Mouse (Mus musculus): Measurements from ENCODE around the gene 1700003F12Rik. TPM values are rescaled to one million over a fixed set of nuclear protein-coding genes. Genes with fewer than 3 reads are reported as not detected.

The 1700003F12Rik gene
- polyA plus RNA-seq, 1 experiment from 2014 or later = 1.1 TPM

GRCm38 (mm10) chr2:154552424-154552907 lies 5.6 kb downstream of the 1700003F12Rik start:
- Histone ChIP-seq H3K27ac (peak overlapping the region; percentile 75), H3K27me3 (ENCODE audit: low read depth, poor library complexity, severe bottlenecking) (peaks cover 63% of the 10 kb centered on the region), H3K4me1 (peaks cover 37% of the 10 kb centered on the region), H3K36me3 (no peaks in the 10 kb centered on the region), H3K4me3 (peak overlapping the region; percentile 40), H3K9me3 (replicated peaks) (no peaks in the 10 kb centered on the region)
- peak; percentile 74 for DNase-seq (ENCODE audit: low spot score)
- 27% methylated on average over 27 of the region's 27 CpGs for WGBS

GRCm38 (mm10) chr2:154555235-154555634 lies 8.3 kb downstream of the 1700003F12Rik start:
- Histone ChIP-seq H3K27ac (no peak overlapping the region), H3K4me1 (peaks cover 39% of the 10 kb centered on the region), H3K9me3 (replicated peaks) (no peaks in the 10 kb centered on the region), H3K36me3 (peaks cover 7% of the 10 kb centered on the region), H3K27me3 (ENCODE audit: low read depth, poor library complexity, severe bottlenecking) (peaks cover 44% of the 10 kb centered on the region), H3K4me3 (no peak overlapping the region)
- 93% methylated on average over 6 of the region's 6 CpGs for WGBS
- no peak for DNase-seq (ENCODE audit: low spot score)

DNA sequence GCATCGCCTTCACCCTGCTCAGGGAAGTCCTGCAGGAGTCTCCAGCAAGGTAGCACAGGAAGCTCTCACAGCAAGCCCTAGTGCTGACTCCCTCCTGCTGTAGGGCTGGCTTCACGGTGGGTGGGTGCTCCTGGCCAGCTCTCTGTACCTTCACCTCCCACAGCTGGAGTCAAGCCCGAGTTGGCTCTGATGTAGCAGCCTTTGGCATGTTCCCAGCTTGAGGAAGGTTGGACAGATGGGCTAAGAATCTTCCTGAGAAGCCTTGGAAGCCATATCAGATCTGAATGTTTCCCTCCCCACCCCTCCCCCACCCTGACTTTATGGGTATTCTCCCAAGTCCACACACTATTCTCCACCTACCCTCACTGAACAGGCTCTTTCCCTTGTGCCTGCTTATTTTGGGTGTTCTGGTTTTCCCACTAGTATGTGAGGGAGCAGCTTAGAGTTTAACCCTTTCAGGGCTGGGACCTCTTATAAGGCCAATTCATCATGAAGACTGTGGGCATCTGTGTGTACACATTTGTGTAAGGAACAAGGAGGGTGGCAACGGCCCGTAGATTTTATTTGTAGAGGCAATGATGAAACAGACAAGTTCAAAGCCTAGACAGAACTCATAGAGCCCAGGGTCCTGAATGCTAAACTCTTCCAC lies 10.4 kb downstream of the 1700003F12Rik start:
- Histone ChIP-seq H3K9me3 (replicated peaks) (no peaks in the 10 kb centered on the region), H3K4me1 (peaks cover 30% of the 10 kb centered on the region), H3K36me3 (peaks cover 28% of the 10 kb centered on the region), H3K27ac (no peak overlapping the region), H3K27me3 (ENCODE audit: low read depth, poor library complexity, severe bottlenecking) (peaks cover 23% of the 10 kb centered on the region), H3K4me3 (no peak overlapping the region)
- DNase-seq (ENCODE audit: low spot score) = no peak
- whole genome bisulfite sequencing = 56% methylated on average over 5 of the region's 5 CpGs

GRCm38 (mm10) chr2:154558264-154559039 lies 11.6 kb downstream of the 1700003F12Rik start, which contains the start of gene Necab3:
Gene Necab3, minus strand, starts transcription at chr2:154558890.
- Histone ChIP-seq H3K9me3 (replicated peaks) (no peaks in the 10 kb centered on the region), H3K4me3 (peak within 1 kb of the TSS; percentile 43), H3K27me3 (ENCODE audit: low read depth, poor library complexity, severe bottlenecking) (peaks cover 12% of the 10 kb centered on the region), H3K27ac (peak within 1 kb of the TSS; percentile 53), H3K4me1 (peaks cover 24% of the 10 kb centered on the region), H3K36me3 (peaks cover 39% of the 10 kb centered on the region)
- DNase-seq (ENCODE audit: low spot score) = peak; percentile 67
- WGBS = 5% methylated on average over 34 of the region's 34 CpGs

DNA sequence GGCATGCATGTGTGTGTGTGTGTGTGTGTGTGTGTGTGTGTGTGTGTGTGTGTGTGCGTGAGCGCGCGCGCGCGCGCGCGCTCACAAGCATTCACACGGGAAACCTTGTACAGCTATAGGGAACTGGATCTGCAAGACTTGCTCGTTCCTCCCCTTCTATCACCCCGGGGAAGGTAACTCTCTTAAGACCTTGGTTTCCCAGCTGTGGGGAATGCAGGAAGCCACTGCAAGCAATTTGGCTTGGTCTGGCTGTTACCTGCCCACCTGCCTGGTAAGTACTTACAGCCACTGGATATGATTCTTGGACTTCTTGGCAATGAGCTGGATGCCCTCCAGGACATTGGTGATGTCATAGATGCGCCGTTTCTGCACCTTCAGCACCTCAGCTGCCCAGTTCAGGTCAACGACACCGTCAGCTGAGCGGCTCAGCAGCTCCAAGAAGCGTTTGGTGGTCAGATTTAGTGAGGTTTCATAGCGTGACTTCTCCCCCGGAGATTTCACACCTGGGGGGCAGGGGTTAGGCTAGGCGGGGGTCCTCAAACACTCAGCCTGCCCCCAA lies 16.8 kb downstream of the 1700003F12Rik start:
- no peak for DNase-seq (ENCODE audit: low spot score)
- Histone ChIP-seq H3K27me3 (ENCODE audit: low read depth, poor library complexity, severe bottlenecking) (no peaks in the 10 kb centered on the region; the same call in 1 of the 2 replicates), H3K27ac (no peak overlapping the region), H3K36me3 (peaks cover 63% of the 10 kb centered on the region), H3K4me3 (no peak overlapping the region), H3K9me3 (replicated peaks) (no peaks in the 10 kb centered on the region), H3K4me1 (peaks cover 35% of the 10 kb centered on the region)
- 90% methylated on average over 22 of the region's 22 CpGs for WGBS

- peaks cover 53% of the 10 kb centered on the region for H3K36me3 ChIP-seq
- H3K4me1 ChIP-seq = peaks cover 43% of the 10 kb centered on the region
- no peaks in the 10 kb centered on the region for H3K9me3 ChIP-seq (replicated peaks)
- H3K4me3 ChIP-seq = no peak overlapping the region
- no peak for DNase-seq (ENCODE audit: low spot score)
- no peak overlapping the region for H3K27ac ChIP-seq
- WGBS = 78% methylated on average over 3 of the region's 3 CpGs
- H3K27me3 ChIP-seq (ENCODE audit: low read depth, poor library complexity, severe bottlenecking) = no peaks in the 10 kb centered on the region
These were observed 18.7 kb downstream of the 1700003F12Rik start for GRCm38 (mm10) chr2:154565562-154565961.

GRCm38 (mm10) chr2:154566641-154567040 lies 19.8 kb downstream of the 1700003F12Rik start:
- WGBS = 65% methylated on average over 8 of the region's 8 CpGs
- Histone ChIP-seq H3K27me3 (ENCODE audit: low read depth, poor library complexity, severe bottlenecking) (no peaks in the 10 kb centered on the region), H3K4me1 (peaks cover 48% of the 10 kb centered on the region), H3K9me3 (replicated peaks) (no peaks in the 10 kb centered on the region), H3K4me3 (no peak overlapping the region), H3K27ac (no peak overlapping the region; the same call in 1 of the 2 replicates), H3K36me3 (peaks cover 42% of the 10 kb centered on the region)
- no peak for DNase-seq (ENCODE audit: low spot score)

DNA sequence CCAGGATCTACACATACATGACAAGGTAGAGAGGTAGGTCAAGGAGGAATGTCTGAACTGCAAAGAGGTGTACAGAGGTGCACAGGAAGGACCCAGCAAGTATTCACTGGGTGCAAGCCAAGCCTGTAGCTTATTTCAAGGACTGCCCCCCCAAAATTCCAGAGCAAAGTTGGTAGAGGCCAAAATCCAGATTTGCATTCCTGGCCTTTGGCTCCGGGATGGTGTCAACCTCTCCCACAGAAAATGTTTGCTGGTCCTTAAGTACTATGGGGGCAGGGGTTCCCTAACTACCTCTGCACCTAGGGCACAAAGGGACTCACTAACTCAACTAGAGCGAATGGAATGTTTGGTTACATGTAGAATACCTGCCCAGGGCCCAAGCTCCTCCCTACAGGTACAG lies 20.9 kb downstream of the 1700003F12Rik start:
- Histone ChIP-seq H3K36me3 (peaks cover 30% of the 10 kb centered on the region), H3K4me3 (peak overlapping the region; percentile 93), H3K27me3 (ENCODE audit: low read depth, poor library complexity, severe bottlenecking) (no peaks in the 10 kb centered on the region), H3K4me1 (peaks cover 50% of the 10 kb centered on the region), H3K9me3 (replicated peaks) (no peaks in the 10 kb centered on the region), H3K27ac (peak overlapping the region; percentile 97; the same call in 1 of the 2 replicates)
- WGBS = 80% methylated on average over 2 of the region's 2 CpGs
- DNase-seq (ENCODE audit: low spot score) = no peak

DNA sequence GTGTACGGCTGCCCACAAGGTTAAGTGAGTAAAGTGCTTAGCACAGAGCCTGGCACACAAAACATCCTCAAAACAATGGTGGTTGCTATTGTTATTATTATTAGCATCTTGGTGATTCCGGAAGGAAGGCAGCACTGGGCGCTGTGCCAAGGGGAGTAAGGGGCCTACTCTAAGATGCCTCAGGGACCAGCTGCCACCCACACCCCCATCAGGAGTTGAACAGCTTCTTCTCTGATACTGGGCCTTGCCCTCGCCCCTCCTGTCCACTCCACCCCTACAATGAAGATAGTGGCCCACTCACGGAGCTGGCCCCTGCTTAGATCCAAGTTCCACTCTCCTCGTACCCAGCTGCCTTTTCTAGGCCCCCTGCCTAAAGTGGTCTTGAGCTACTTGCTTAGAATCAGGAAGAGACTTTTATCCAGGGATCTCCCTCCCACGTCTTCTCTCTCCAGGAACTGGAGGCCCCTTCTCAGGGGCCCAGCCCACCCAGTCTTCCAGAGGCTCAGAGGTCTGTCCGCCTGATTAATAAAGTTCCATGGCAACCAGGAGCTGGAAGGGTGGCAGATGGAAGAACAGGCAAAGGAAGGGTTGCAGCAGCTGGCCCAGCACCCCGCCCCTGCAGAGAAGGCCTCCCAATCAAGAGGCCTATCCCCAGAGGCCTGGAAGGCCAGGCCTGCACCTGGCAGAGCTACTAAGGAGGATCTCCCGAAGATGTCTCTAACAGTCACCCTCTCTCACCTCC lies 21.6 kb downstream of the 1700003F12Rik start:
- Histone ChIP-seq H3K4me3 (peak overlapping the region; percentile 93), H3K36me3 (peaks cover 23% of the 10 kb centered on the region), H3K27me3 (ENCODE audit: low read depth, poor library complexity, severe bottlenecking) (no peaks in the 10 kb centered on the region), H3K27ac (peak overlapping the region; percentile 97), H3K4me1 (peaks cover 50% of the 10 kb centered on the region), H3K9me3 (replicated peaks) (no peaks in the 10 kb centered on the region)
- 39% methylated on average over 10 of the region's 10 CpGs for WGBS
- peak; percentile 42 for DNase-seq (ENCODE audit: low spot score)

DNA sequence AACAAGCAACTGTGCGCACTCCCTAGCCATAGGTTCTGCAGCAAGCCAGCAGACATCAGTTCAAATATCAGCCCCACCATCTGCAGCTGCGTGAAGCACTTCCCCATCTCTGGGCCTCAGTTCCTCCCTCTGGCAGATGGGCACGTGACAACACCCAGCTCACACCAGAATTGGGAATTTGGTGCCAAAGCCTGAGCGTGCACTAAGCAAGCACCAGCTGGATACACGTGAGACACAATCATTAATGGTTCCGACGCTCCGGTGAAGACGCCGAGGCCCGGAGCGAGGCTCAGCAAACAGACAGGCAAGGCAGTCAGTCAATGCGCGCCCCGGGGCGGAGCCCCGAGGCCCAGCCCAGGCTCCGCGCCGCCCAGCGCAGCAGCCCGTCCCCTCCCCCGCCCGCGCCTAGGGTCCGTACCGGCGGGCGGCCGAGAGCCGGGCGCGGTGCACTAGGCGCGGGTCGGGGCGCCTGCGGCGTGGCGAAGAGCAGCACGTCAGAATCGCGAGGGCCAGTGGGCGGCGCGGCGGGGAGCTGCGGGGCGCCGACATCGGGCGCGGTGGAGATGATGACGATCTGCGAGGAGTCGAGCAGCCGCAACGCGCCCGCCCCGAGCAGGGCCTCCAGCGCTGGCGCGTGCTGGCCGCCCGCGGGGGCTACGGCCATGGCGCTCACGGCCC lies 22.3 kb downstream of the 1700003F12Rik start:
- peaks cover 50% of the 10 kb centered on the region for H3K4me1 ChIP-seq
- no peaks in the 10 kb centered on the region for H3K9me3 ChIP-seq (replicated peaks)
- DNase-seq (ENCODE audit: low spot score) = peak; percentile 83
- H3K27ac ChIP-seq = peak overlapping the region; percentile 97
- H3K27me3 ChIP-seq (ENCODE audit: low read depth, poor library complexity, severe bottlenecking) = no peaks in the 10 kb centered on the region
- H3K36me3 ChIP-seq = peaks cover 16% of the 10 kb centered on the region
- WGBS = under 1% methylated on average over 69 of the region's 70 CpGs
- H3K4me3 ChIP-seq = peak overlapping the region; percentile 93

- H3K36me3 ChIP-seq = peaks cover 10% of the 10 kb centered on the region
- WGBS = under 1% methylated on average over 41 of the region's 44 CpGs
- peak within 1 kb of the TSS; percentile 93 for H3K4me3 ChIP-seq
- H3K27me3 ChIP-seq (ENCODE audit: low read depth, poor library complexity, severe bottlenecking) = no peaks in the 10 kb centered on the region
- H3K27ac ChIP-seq = peak within 1 kb of the TSS; percentile 97
- peak; percentile 99 for DNase-seq (ENCODE audit: low spot score)
- H3K9me3 ChIP-seq (replicated peaks) = no peaks in the 10 kb centered on the region
- peaks cover 50% of the 10 kb centered on the region for H3K4me1 ChIP-seq
These were observed 23.0 kb downstream of the 1700003F12Rik start, which contains the start of gene E2f1 for GRCm38 (mm10) chr2:154569836-154570286. Gene E2f1, minus strand, starts transcription at chr2:154569892.

DNA sequence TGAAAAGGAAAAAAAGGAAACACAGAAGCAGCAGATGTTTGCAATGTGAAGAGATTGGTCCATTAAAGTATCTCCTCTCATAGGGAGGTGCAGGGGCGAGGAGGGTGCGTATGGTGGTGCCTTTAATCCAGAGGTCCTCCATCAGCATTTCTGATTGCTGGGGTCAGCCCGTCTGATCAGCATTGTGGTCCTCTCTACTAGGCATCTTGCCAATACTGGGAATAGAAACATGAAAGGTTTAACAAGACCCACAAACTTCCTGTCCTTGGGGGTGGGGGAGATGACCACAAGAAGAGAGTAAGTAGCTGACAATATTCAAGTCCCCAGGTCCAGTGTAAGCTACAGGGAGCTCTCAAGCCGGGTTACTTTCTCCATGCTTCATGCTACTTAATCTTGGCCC lies 23.8 kb downstream of the 1700003F12Rik start:
- peaks cover 5% of the 10 kb centered on the region; the same call in 1 of the 2 replicates for H3K36me3 ChIP-seq
- H3K27me3 ChIP-seq (ENCODE audit: low read depth, poor library complexity, severe bottlenecking) = no peaks in the 10 kb centered on the region
- peak overlapping the region; percentile 93; the same call in 1 of the 2 replicates for H3K4me3 ChIP-seq
- WGBS = 75% methylated on average over 4 of the region's 4 CpGs
- peaks cover 48% of the 10 kb centered on the region for H3K4me1 ChIP-seq
- H3K27ac ChIP-seq = peak overlapping the region; percentile 97; the same call in 1 of the 2 replicates
- H3K9me3 ChIP-seq (replicated peaks) = no peaks in the 10 kb centered on the region
- DNase-seq (ENCODE audit: low spot score) = no peak

Data from limb, embryonic 10.5 days (tissue).